Mouse (Mus musculus) thymus, adult 2 months (tissue): Measurements from ENCODE around the gene Ccdc78. TPM values are rescaled to one million over a fixed set of nuclear protein-coding genes. Genes with fewer than 3 reads are reported as not detected.

ENCODE experiments used
- DNase-seq: peaks from one replicate; pipeline ENCODE4 v3.0.0; 2021
- H3K27ac ChIP-seq: fragments of 200-500 bp; 2 replicates; pipeline ENCODE4 v1.5.1; 2012; ENCODE audit warnings: low read length, control low read depth; ENCODE audit not compliant: control insufficient read depth, insufficient read depth
- H3K27me3 ChIP-seq: fragments of 200-500 bp; 2 replicates; pipeline ENCODE4 v1.6.1; 2012; ENCODE audit warnings: mild to moderate bottlenecking, low read length, moderate library complexity, mixed read lengths; ENCODE audit not compliant: control insufficient read depth, insufficient read depth
- H3K36me3 ChIP-seq: fragments of 200-500 bp; 2 replicates; pipeline ENCODE4 v1.6.1; 2012; ENCODE audit warnings: mild to moderate bottlenecking, low read length, moderate library complexity; ENCODE audit not compliant: control insufficient read depth, insufficient read depth
- H3K4me1 ChIP-seq: fragments of 200-500 bp; replicated peaks from 2 replicates; pipeline ENCODE4 v1.6.1; 2012; ENCODE audit warnings: low read length; ENCODE audit not compliant: control insufficient read depth, insufficient read depth
- H3K4me3 ChIP-seq: fragments of 200-500 bp; 2 replicates; pipeline ENCODE4 v1.5.1; 2012; ENCODE audit warnings: mild to moderate bottlenecking, low read length, control low read depth, moderate library complexity; ENCODE audit not compliant: control insufficient read depth, insufficient read depth
- CTCF ChIP-seq: fragments of 200-500 bp; IDR thresholded peaks from 2 replicates; pipeline ENCODE4 v1.5.1; 2012; ENCODE audit warnings: mild to moderate bottlenecking, control low read depth, low read length, moderate library complexity, borderline replicate concordance; ENCODE audit not compliant: control insufficient read depth, poor library complexity, insufficient read depth; ENCODE audit errors: extremely low read depth
- POLR2A ChIP-seq: fragments of 200-500 bp; IDR thresholded peaks from 2 replicates; pipeline ENCODE4 v1.6.1; 2012; ENCODE audit warnings: mild to moderate bottlenecking, low read length, control low read depth, moderate library complexity; ENCODE audit not compliant: control insufficient read depth, poor library complexity, insufficient read depth; ENCODE audit errors: extremely low read depth
- WGBS: fragments of 180-500 bp; shearing (Covaris S2); methylation state at CpG from one replicate; pipeline ENCODE4 v1.1.7; 2018; 5-methylcytosine and 5-hydroxymethylcytosine counted together
- polyA plus RNA-seq: library from polyadenylated mRNA; depleted of rRNA; stranded (reverse); fragments of >200 nt; gene quantifications from 2 replicates; pipeline ENCODE4 v1.2.3, GENCODE M21; 2012

The Ccdc78 gene
- polyA plus RNA-seq, 1 experiment, result 0.27 TPM

- no peak overlapping the region for H3K27ac ChIP-seq
- no peaks in the 10 kb centered on the region for H3K27me3 ChIP-seq
- no peak for DNase-seq
- H3K4me1 ChIP-seq, result peaks cover 22% of the 10 kb centered on the region
- TF ChIP-seq POLR2A (no peak), CTCF (no peak)
- H3K4me3 ChIP-seq, result no peak overlapping the region
- no peaks in the 10 kb centered on the region; the same call in 1 of the 2 replicates for H3K36me3 ChIP-seq
- 68% methylated on average over 9 of the region's 9 CpGs for WGBS
Measured at GRCm38 (mm10) chr17:25786781-25787504, 563 bp downstream of the Ccdc78 start.

GRCm38 (mm10) chr17:25791320-25791842 is 5.0 kb downstream of the Ccdc78 start:
- no peak for DNase-seq
- peak overlapping the region; percentile 81 for H3K27ac ChIP-seq
- no peaks in the 10 kb centered on the region for H3K36me3 ChIP-seq
- peaks cover 34% of the 10 kb centered on the region for H3K4me1 ChIP-seq
- no peaks in the 10 kb centered on the region for H3K27me3 ChIP-seq
- H3K4me3 ChIP-seq, result peak overlapping the region; percentile 57
- WGBS, result 27% methylated on average over 19 of the region's 19 CpGs
- no peak for TF ChIP-seq CTCF
- TF ChIP-seq POLR2A, result no peak

GRCm38 (mm10) chr17:25791843-25792527 is 5.6 kb downstream of the Ccdc78 start:
- Histone ChIP-seq H3K4me3 (peak overlapping the region; percentile 57), H3K36me3 (no peaks in the 10 kb centered on the region), H3K27ac (peak overlapping the region; percentile 81), H3K27me3 (no peaks in the 10 kb centered on the region), H3K4me1 (peaks cover 35% of the 10 kb centered on the region)
- under 1% methylated on average over 45 of the region's 45 CpGs for WGBS
- peak; percentile 26; the same call in 1 of the 2 replicates for TF ChIP-seq POLR2A
- TF ChIP-seq CTCF, result no peak
- DNase-seq, result peak; percentile 82

GRCm38 (mm10) chr17:25792615-25793014 is 6.2 kb downstream of the Ccdc78 start, which contains the start of gene Fam173a:
Gene Fam173a (minus strand): TSS chr17:25792901.
- Histone ChIP-seq H3K4me3 (peak within 1 kb of the TSS; percentile 57), H3K36me3 (no peaks in the 10 kb centered on the region), H3K4me1 (peaks cover 38% of the 10 kb centered on the region), H3K27me3 (no peaks in the 10 kb centered on the region), H3K27ac (peak within 1 kb of the TSS; percentile 81)
- WGBS, result 0% methylated on average over 14 of the region's 14 CpGs
- TF ChIP-seq CTCF (0 out of 2 replicates have a peak, but pooled peaks have one; percentile 39), POLR2A (0 out of 2 replicates have a peak, but pooled peaks have one; percentile 28)
- peak; percentile 85 for DNase-seq

- Histone ChIP-seq H3K36me3 (no peaks in the 10 kb centered on the region), H3K4me3 (no peak overlapping the region), H3K4me1 (peaks cover 38% of the 10 kb centered on the region), H3K27me3 (no peaks in the 10 kb centered on the region), H3K27ac (no peak overlapping the region)
- TF ChIP-seq POLR2A (no peak), CTCF (no peak)
- 94% methylated on average over 13 of the region's 13 CpGs for WGBS
- DNase-seq, result no peak
Measured at GRCm38 (mm10) chr17:25794197-25794596, 7.8 kb downstream of the Ccdc78 start.

- no peaks in the 10 kb centered on the region for H3K36me3 ChIP-seq
- no peaks in the 10 kb centered on the region for H3K27me3 ChIP-seq
- peaks cover 38% of the 10 kb centered on the region for H3K4me1 ChIP-seq
- TF ChIP-seq POLR2A (no peak), CTCF (no peak)
- H3K27ac ChIP-seq, result no peak overlapping the region
- WGBS, result 96% methylated on average over 17 of the region's 17 CpGs
- no peak for DNase-seq
- no peak overlapping the region for H3K4me3 ChIP-seq
Measured at GRCm38 (mm10) chr17:25794998-25795397, 8.6 kb downstream of the Ccdc78 start.
